Mouse (Mus musculus): Measurements from ENCODE around the gene Castor2. TPM values are rescaled to one million over a fixed set of nuclear protein-coding genes. Genes with fewer than 3 reads are reported as not detected.

Gene Castor2
- polyA plus RNA-seq, 1 experiment from 2014 or later: 19.4 TPM

DNA sequence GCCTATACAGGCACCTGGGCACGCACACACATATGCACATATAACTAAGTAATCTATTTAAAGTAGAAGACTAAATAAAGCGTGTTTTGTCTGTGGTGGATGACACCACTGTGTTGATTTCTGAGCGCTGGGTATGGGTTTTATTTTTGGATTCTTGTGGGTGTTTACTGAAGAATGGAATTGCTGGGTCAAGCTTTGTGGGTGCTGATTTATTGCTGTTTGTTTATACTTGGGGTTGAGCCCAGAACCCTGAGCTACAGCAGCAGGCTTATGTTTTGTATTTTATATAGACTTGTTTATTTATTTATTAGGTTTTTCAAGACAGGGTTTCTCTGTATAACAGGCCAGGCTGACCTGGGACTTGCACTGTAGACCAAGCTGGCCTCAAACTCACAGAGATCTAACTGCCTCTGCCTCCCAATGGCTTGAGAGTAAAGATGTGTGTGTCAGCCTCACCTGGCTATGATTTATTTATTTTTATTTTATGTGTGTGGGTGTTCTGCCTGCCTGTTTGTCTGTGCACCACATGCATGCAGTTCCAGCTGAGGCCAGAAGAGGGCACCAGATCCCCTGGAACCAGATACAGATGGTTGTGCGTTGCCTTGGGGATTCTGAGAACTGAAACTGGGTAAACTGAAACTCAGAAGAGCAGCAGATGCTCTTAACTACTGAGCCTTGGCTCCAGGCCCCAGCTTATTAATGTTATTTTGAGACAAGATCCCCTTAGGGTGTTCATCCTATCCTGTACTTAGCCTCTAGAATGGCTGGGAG, 87.6 kb downstream of the Castor2 start:
- Histone ChIP-seq H3K27ac (no peak overlapping the region), H3K4me3 (replicated peaks) (no peak overlapping the region), H3K9ac (no peak overlapping the region), H3K27me3 (no peaks in the 10 kb centered on the region), H3K36me3 (replicated peaks) (no peaks in the 10 kb centered on the region), H3K4me1 (peaks cover 15% of the 10 kb centered on the region), H3K9me3 (no peaks in the 10 kb centered on the region), H3K4me2 (no peak overlapping the region)
- WGBS: 77% methylated on average over 4 of the region's 4 CpGs
- ATAC-seq (ENCODE audit: low FRiP score): no peak

DNA sequence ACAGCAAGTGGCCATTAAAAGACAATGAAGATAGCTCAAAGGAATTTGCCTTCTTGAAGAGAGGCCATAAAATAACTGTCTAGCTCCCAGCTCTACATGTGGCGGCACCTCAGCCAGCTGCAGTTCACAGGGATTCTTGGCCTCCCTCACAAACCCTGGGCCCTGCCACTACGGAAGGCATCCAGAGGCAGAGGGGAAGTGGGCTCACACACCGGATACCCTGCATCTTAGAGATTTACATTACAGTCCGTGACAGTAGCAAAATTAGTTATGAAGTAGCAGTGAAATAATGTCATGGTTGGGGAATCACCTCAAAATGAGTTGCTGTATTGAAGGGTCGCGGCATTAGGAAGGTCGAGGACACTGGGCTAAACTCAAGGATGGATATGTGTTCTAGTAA, 89.1 kb downstream of the Castor2 start:
- no peaks in the 10 kb centered on the region for H3K27me3 ChIP-seq
- peaks cover 4% of the 10 kb centered on the region for H3K36me3 ChIP-seq (replicated peaks)
- ATAC-seq (ENCODE audit: low FRiP score): no peak
- H3K4me3 ChIP-seq (replicated peaks): no peak overlapping the region
- no peak overlapping the region for H3K27ac ChIP-seq
- 90% methylated on average over 7 of the region's 7 CpGs for WGBS
- H3K4me2 ChIP-seq: no peak overlapping the region
- H3K9me3 ChIP-seq: no peaks in the 10 kb centered on the region
- peaks cover 1% of the 10 kb centered on the region for H3K4me1 ChIP-seq
- no peak overlapping the region for H3K9ac ChIP-seq

DNA sequence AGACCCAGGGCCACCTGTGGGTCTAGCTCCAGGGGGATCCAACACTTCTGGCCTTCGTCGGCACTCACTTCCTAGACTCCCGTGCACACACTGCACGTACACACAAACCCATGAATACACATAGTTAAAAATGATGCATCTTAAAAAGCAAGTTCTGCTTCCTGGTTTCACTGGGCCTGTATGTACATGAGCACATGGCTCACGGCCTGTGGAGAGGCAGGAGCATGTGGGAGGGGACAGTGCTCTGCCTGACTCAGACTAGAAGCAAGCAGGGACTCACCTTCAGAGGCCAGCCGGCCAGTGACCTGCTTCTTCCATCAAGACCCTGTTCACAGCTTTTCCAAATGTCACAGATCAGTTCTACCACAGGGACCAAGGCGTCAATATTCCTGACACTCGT, 94.2 kb downstream of the Castor2 start:
- no peaks in the 10 kb centered on the region for H3K4me1 ChIP-seq
- WGBS: 88% methylated on average over 8 of the region's 8 CpGs
- no peak overlapping the region for H3K27ac ChIP-seq
- peaks cover 36% of the 10 kb centered on the region for H3K36me3 ChIP-seq (replicated peaks)
- no peak overlapping the region for H3K9ac ChIP-seq
- H3K9me3 ChIP-seq: no peaks in the 10 kb centered on the region
- ATAC-seq (ENCODE audit: low FRiP score): no peak
- no peak overlapping the region for H3K4me3 ChIP-seq (replicated peaks)
- no peak overlapping the region for H3K4me2 ChIP-seq
- no peaks in the 10 kb centered on the region for H3K27me3 ChIP-seq

Other genes with a start within 250 kb of the Castor2 start
- 29.4 TPM in 2 replicates for gene Rcc1l, start 77.1 kb downstream of the Castor2 start, polyA plus RNA-seq (2016; fragmentation: Nextera tagmentation; extraction: Ambion mirVana)
- 11.6 and 12.4 TPM in 2 replicates for gene Gtf2ird2, start 84.3 kb downstream of the Castor2 start, polyA plus RNA-seq (2016; fragmentation: Nextera tagmentation; extraction: Ambion mirVana)
- 1.4 and 2.0 TPM in 2 replicates for gene Ncf1, start 129.9 kb downstream of the Castor2 start, polyA plus RNA-seq (2016; fragmentation: Nextera tagmentation; extraction: Ambion mirVana)
- 245 and 247 TPM in 2 replicates for gene Gtf2i, start 215.0 kb downstream of the Castor2 start, polyA plus RNA-seq (2016; fragmentation: Nextera tagmentation; extraction: Ambion mirVana)